Mouse (Mus musculus) midbrain, embryonic 12.5 days (tissue): Measurements from ENCODE around the gene Gfi1b. TPM values are rescaled to one million over a fixed set of nuclear protein-coding genes. Genes with fewer than 3 reads are reported as not detected.

Source experiments
- ATAC-seq: fragments of 200-750 bp; cut with Nextera tagmentation; 2 replicates; pipeline ENCODE4 v1.8.0; 2017; ENCODE audit warnings: low read depth, moderate TSS enrichment, moderate library complexity; ENCODE audit not compliant: low FRiP score
- H3K27ac ChIP-seq: fragments of 300-500 bp; sonication (generic); replicated peaks from 2 replicates; pipeline ENCODE4 v1.5.1; 2016; ENCODE audit warnings: mild to moderate bottlenecking
- H3K27me3 ChIP-seq: fragments of 300-500 bp; sonication (generic); 2 replicates; pipeline ENCODE4 v1.6.1; 2016; ENCODE audit warnings: mild to moderate bottlenecking
- H3K36me3 ChIP-seq: fragments of 300-500 bp; sonication (generic); 2 replicates; pipeline ENCODE4 v1.6.1; 2016
- H3K4me1 ChIP-seq: fragments of 300-500 bp; sonication (generic); 2 replicates; pipeline ENCODE4 v1.6.1; 2016
- H3K4me2 ChIP-seq: fragments of 300-500 bp; sonication (generic); replicated peaks from 2 replicates; pipeline ENCODE4 v1.6.1; 2016; ENCODE audit warnings: mild to moderate bottlenecking, moderate library complexity
- H3K4me3 ChIP-seq: fragments of 300-500 bp; sonication (generic); 2 replicates; pipeline ENCODE4 v1.5.1; 2016; ENCODE audit warnings: mild to moderate bottlenecking
- H3K9ac ChIP-seq: fragments of 300-500 bp; sonication (generic); replicated peaks from 2 replicates; pipeline ENCODE4 v1.6.1; 2016; ENCODE audit warnings: mild to moderate bottlenecking, moderate library complexity
- H3K9me3 ChIP-seq: fragments of 300-500 bp; sonication (generic); 2 replicates; pipeline ENCODE4 v1.6.1; 2016; ENCODE audit warnings: mild to moderate bottlenecking
- WGBS: fragments of 180-500 bp; shearing (Covaris S2); methylation state at CpG from one replicate; pipeline ENCODE4 v1.1.7; 2016; 5-methylcytosine and 5-hydroxymethylcytosine counted together
- polyA plus RNA-seq: library from polyadenylated mRNA; unstranded; fragments of >200 nt; fragmentation: Nextera tagmentation; extraction: Ambion mirVana; gene quantifications from 2 replicates; pipeline ENCODE4 v1.2.1, GENCODE M21; 2016

The Gfi1b gene
- polyA plus RNA-seq, 1 experiment from 2014 or later: 0.80 TPM

DNA sequence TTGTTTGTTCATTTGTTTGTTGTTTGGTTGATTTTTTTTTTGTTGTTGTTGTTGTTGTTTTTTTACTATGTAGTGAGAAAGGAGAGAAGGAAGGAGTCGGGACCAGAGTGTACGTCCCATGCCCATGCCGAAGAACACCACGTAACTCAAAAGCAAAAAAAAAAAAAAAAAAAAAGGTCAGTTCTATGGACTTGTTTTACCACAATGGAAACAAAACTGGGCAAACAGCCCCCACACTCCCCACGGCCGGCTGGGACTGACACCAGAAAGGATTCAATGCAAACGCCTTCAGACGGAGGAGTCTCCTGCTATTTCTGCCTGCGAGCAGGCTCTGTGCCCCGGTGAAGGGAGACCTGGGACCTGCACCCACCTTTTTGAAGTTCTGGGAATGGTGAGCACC is 1.3 kb downstream of the Gfi1b start:
- no peak overlapping the region for H3K9ac ChIP-seq
- no peaks in the 10 kb centered on the region for H3K9me3 ChIP-seq
- WGBS: 68% methylated on average over 10 of the region's 10 CpGs
- H3K27ac ChIP-seq: no peak overlapping the region
- no peak overlapping the region for H3K4me3 ChIP-seq
- peaks cover 32% of the 10 kb centered on the region for H3K27me3 ChIP-seq
- H3K36me3 ChIP-seq: no peaks in the 10 kb centered on the region
- ATAC-seq: no peak
- H3K4me1 ChIP-seq: no peaks in the 10 kb centered on the region
- H3K4me2 ChIP-seq: no peak overlapping the region

DNA sequence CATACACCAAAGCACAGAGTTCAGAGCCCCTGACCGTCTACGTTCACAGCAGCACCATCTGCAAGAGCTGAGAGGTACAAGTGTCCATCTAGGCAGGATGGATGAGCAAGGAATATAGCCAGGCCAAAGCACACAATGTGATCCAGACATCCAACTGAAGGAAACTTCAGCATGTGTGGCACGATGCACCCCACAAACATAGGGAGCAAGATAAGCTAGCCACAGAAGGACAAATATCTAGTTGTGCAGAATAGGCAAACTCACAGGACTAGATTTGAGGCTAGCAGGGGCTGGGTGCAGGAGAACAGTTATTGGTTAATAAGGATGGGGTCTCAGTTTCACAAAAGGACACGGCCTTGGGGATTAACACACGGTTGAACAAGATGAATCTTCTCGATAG is 2.4 kb downstream of the Gfi1b start:
- no peak for ATAC-seq
- 83% methylated on average over 6 of the region's 6 CpGs for WGBS

DNA sequence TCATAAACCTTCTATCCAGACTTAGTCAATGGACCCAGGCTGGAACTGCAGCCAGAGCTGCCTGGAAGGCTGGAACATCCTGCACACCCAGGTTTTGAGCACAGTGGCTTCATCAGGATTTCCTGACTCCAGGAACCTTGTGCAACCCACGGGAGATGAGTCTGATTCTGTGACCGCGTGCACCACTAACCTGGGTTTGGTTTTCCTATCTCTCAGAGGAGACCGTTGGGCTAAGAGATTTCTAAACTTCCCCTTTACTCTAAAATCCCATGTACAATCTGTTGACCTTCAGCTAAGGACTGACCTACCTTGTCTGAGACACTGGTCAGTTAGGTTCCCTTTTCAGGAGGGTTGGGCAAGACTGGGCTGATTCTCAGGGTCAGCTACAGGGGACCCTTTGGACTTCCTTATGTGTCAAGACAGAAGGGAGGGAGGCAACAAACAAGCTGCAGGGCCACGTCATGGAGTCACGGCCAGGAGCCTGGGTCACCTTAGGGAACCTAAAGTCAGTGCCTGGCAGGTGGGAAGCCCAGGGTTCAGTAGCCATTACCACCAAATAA is 2.9 kb downstream of the Gfi1b start:
- 77% methylated on average over 6 of the region's 6 CpGs for WGBS
- Histone ChIP-seq H3K4me1 (no peaks in the 10 kb centered on the region), H3K36me3 (no peaks in the 10 kb centered on the region), H3K27me3 (peaks cover 33% of the 10 kb centered on the region), H3K4me3 (no peak overlapping the region), H3K9ac (no peak overlapping the region), H3K27ac (no peak overlapping the region), H3K4me2 (no peak overlapping the region), H3K9me3 (no peaks in the 10 kb centered on the region)
- ATAC-seq: no peak

More for the DNA sequence above, 2.4 kb downstream of the Gfi1b start:
- H3K27me3 ChIP-seq: peaks cover 32% of the 10 kb centered on the region
- no peak overlapping the region for H3K4me2 ChIP-seq
- H3K36me3 ChIP-seq: no peaks in the 10 kb centered on the region
- no peak overlapping the region for H3K4me3 ChIP-seq
- no peaks in the 10 kb centered on the region for H3K9me3 ChIP-seq
- no peaks in the 10 kb centered on the region for H3K4me1 ChIP-seq
- H3K9ac ChIP-seq: no peak overlapping the region
- H3K27ac ChIP-seq: no peak overlapping the region

DNA sequence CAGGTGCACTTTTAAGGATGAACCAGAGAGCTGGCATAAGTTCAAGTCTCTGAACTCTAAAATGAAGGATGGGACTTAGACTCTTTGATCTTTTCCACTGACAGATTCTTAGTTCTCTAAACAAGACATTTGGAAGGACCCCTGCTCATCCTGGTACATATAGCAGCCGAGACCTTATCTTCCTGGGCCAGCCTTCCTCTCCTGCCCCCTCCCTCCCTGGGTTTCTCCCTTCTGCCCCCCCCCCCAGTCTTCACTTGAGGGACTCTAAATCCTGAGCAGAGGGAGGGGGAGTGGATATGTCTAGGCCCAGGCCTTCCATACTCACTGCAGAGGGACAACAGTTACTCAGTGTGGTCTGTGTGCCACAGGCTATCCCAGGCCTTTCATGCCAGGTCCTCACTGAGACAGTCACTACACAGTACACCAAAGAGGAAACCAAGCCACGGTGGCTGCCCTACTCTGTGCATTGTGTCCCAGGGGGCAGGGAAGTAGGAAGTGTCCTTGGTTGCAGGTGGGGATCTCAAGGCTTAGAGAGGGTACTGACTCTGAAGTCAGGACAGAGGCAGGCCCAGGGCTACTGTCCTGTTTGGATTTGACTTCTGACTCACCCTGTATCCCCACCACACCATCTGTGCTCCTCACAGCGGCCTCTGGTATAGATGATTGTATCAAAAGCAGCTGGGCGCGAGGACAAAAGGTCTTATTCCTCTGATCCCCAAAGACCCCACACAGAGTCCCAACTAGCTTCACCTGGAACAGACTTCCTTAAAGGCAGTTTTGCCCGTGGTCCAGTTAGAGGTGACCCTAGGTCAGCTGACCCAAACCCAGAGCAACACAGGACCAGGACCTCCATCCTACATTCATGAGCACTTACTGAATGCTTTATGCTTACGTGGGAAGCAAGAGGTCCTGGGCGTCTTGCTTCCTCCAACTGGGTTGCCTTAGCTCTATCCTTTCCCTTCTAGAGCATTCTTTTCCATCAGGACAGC is 4.0 kb downstream of the Gfi1b start:
- Histone ChIP-seq H3K27ac (no peak overlapping the region), H3K36me3 (no peaks in the 10 kb centered on the region), H3K4me1 (no peaks in the 10 kb centered on the region), H3K9me3 (no peaks in the 10 kb centered on the region), H3K9ac (no peak overlapping the region), H3K4me2 (no peak overlapping the region), H3K4me3 (no peak overlapping the region), H3K27me3 (peaks cover 29% of the 10 kb centered on the region)
- ATAC-seq: no peak
- whole genome bisulfite sequencing: 78% methylated on average over 8 of the region's 8 CpGs

DNA sequence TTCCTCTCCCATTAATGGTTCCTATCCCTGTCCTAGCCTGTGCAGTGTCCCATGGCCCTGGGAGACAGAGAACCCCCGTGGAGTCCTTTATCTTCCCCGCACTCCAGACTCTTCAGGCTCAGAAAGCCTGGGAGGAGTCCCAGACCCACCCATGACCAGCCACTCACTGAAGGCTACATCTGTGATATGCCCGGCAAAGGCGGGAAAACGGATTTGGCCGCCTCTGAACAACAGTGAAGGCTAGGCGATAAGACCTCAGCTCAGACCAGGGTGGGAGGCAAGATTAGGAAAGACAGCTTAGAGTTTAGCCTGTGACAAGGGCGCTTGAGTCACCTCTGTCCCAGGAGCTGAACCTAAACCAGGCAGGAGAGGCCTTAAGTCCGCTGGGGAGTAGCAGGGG is 4.9 kb downstream of the Gfi1b start:
- no peak for ATAC-seq
- no peak overlapping the region for H3K4me3 ChIP-seq
- no peak overlapping the region for H3K27ac ChIP-seq
- no peak overlapping the region for H3K4me2 ChIP-seq
- no peaks in the 10 kb centered on the region for H3K36me3 ChIP-seq
- WGBS: 78% methylated on average over 9 of the region's 9 CpGs
- no peak overlapping the region for H3K9ac ChIP-seq
- peaks cover 20% of the 10 kb centered on the region for H3K27me3 ChIP-seq
- H3K9me3 ChIP-seq: no peaks in the 10 kb centered on the region
- no peaks in the 10 kb centered on the region for H3K4me1 ChIP-seq

DNA sequence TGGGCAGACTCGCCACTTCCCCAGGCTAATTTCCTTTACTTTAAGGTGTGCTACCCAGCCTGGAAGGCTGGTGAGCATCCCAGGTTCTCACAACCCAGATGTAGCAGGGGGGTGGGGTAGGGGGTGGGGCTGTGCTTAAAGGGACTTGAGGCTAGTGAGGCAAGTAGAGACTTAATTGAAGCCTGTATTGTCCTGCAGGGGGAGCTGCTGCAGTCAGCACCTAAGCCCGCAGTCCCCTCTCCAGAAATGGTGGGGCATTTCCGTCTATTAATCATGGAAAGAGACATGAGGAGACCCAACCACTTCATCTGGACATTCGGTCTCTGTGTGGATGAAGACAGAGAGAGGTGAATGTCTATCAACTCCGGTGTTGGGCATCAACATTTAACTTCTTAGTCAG is 5.4 kb downstream of the Gfi1b start:
- no peak overlapping the region for H3K9ac ChIP-seq
- no peaks in the 10 kb centered on the region for H3K9me3 ChIP-seq
- no peak overlapping the region for H3K4me3 ChIP-seq
- no peaks in the 10 kb centered on the region for H3K36me3 ChIP-seq
- no peak overlapping the region for H3K4me2 ChIP-seq
- peaks cover 15% of the 10 kb centered on the region for H3K27me3 ChIP-seq
- 39% methylated on average over 5 of the region's 5 CpGs for WGBS
- H3K27ac ChIP-seq: no peak overlapping the region
- no peaks in the 10 kb centered on the region for H3K4me1 ChIP-seq
- no peak for ATAC-seq

DNA sequence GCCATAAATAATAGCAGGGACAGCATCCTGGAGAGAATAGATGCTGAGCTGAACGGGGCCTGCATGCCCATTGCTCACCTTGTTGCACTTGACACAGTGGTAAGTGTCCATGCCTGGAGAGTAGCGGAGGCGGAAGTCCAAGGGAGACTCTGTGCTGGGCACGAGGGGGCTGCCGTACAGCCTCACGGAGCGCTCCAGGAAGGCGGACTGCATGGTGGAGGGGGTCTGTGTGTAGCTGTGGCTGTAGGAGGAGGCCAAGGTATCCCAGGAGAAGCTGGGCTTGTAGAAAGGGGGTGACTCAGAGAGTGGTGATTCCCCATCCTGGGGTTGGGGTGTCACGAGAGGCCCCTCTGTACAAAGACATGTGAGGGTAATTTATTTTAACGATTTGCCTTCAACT is 8.2 kb downstream of the Gfi1b start:
- H3K27me3 ChIP-seq: peaks cover 6% of the 10 kb centered on the region
- no peaks in the 10 kb centered on the region for H3K4me1 ChIP-seq
- WGBS: 94% methylated on average over 10 of the region's 10 CpGs
- no peak overlapping the region for H3K4me2 ChIP-seq
- no peak overlapping the region for H3K9ac ChIP-seq
- H3K4me3 ChIP-seq: no peak overlapping the region
- H3K9me3 ChIP-seq: no peaks in the 10 kb centered on the region
- ATAC-seq: no peak
- H3K27ac ChIP-seq: no peak overlapping the region
- H3K36me3 ChIP-seq: no peaks in the 10 kb centered on the region

DNA sequence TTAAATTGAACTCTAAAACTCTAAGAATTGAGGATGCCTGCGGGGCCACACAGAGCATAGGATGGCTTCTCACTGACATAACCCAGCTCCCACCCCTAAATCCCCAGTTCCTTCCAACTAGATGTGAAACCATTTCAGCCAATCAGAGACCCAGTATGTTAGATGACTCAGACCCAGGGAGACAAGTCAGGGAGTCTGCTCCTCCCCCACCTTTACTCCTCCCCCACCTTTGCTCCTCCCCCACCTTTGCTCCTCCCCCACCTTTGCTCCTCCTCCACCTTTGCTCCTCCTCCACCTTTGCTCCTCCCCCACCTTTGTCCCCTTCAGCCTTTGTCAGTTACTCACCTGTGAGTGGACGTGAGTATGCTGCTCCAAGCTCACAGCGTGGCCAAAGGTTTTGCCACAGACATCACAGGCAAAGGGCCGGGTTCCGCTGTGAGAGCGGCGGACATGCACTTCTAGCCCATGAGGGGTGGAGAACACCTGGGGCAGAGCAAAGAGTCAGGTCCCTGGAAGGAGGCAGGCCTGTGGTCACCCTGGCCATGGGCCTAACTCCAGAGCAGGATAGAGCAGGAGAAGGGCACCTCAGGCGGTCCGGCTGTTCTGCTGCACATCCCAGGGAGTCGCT is 9.2 kb downstream of the Gfi1b start:
- H3K36me3 ChIP-seq: no peaks in the 10 kb centered on the region
- H3K4me2 ChIP-seq: no peak overlapping the region
- H3K27me3 ChIP-seq: peaks cover 6% of the 10 kb centered on the region
- no peak for ATAC-seq
- H3K9ac ChIP-seq: no peak overlapping the region
- WGBS: 64% methylated on average over 10 of the region's 10 CpGs
- no peaks in the 10 kb centered on the region for H3K4me1 ChIP-seq
- H3K27ac ChIP-seq: no peak overlapping the region
- H3K4me3 ChIP-seq: no peak overlapping the region
- H3K9me3 ChIP-seq: no peaks in the 10 kb centered on the region

DNA sequence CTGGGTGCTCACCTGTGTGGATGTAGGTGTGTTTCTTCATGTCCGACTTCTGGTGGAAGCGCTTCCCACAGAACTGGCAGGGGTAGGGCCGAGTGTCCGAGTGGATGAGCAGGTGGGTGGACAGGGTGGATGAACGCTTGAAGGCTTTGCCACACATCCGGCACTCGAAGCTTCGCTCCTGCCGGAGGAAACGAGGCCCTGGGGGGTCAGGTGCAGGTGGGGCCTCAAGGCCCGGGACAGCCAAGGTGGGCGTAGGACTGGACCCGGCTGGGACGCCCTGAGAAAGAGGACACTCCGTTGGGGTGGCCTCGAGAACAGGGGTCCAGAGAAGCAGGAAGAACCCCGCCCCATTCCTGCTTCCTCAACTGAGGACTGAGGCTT is 10.4 kb downstream of the Gfi1b start:
- no peak overlapping the region for H3K27ac ChIP-seq

DNA sequence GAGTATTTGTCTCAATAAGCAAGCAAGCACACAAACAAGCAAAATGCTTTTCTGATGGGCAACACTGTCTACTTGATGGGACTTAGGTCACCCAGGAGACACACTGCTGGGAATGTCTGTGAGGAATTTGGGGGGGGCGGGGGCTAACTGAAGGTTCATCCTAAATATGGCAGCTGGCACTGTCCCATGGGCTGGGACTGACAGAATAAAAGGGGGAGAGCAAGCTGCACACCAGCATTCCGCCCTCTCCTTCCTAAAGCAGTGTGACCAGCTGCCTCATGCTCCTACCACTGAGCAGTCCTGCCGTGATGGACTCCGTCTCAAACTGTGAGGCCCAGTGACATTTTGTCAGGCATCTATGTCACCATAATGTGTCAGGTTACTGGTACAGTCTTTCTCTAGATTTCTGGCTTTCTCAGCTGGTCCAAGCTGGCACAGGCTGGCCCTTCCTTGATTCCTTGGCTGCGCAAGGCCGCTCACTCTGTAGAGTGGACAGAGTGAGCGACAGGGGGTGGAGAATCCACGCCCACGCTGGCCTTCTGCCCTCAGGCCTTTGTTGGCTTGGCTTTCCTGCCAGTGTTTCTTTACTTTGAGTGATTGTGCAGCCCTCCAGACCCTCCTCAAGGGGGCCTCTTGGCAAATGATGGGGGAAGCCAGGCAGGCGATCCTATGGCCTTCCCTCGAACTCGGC is 10.9 kb downstream of the Gfi1b start:
- 68% methylated on average over 12 of the region's 12 CpGs for WGBS
- no peaks in the 10 kb centered on the region for H3K4me1 ChIP-seq
- H3K36me3 ChIP-seq: no peaks in the 10 kb centered on the region

More for the DNA sequence above, 10.4 kb downstream of the Gfi1b start:
- peaks cover 6% of the 10 kb centered on the region for H3K27me3 ChIP-seq
- H3K4me1 ChIP-seq: no peaks in the 10 kb centered on the region
- H3K9me3 ChIP-seq: no peaks in the 10 kb centered on the region
- H3K4me3 ChIP-seq: no peak overlapping the region
- no peaks in the 10 kb centered on the region for H3K36me3 ChIP-seq
- 85% methylated on average over 17 of the region's 17 CpGs for WGBS
- H3K9ac ChIP-seq: no peak overlapping the region
- no peak for ATAC-seq
- H3K4me2 ChIP-seq: no peak overlapping the region

DNA sequence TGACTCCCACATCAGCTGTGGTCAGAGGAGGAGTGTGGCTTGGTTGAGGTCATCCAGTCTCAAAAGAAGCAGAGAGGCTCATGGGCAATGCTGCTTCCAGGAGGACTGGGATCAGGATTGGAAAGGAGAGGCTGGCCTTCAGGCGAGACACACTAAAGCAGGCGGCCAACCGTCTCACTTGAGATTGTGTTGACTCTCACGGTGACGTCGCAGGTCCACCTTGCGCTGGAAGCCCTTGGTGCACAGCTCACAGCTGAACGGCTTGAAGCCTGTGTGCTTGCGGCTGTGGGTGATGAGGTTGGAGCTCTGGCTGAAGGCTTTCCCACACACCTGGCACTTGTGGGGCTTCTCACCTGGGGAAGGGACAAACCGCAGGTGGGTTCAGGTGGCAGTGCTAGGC is 11.9 kb downstream of the Gfi1b start:
- peaks cover 6% of the 10 kb centered on the region for H3K27me3 ChIP-seq
- no peak overlapping the region for H3K9ac ChIP-seq
- H3K27ac ChIP-seq: no peak overlapping the region
- no peak for ATAC-seq
- WGBS: 93% methylated on average over 10 of the region's 10 CpGs
- no peak overlapping the region for H3K4me2 ChIP-seq
- H3K4me1 ChIP-seq: no peaks in the 10 kb centered on the region
- no peak overlapping the region for H3K4me3 ChIP-seq
- H3K36me3 ChIP-seq: no peaks in the 10 kb centered on the region
- H3K9me3 ChIP-seq: no peaks in the 10 kb centered on the region

More for the DNA sequence above, 10.9 kb downstream of the Gfi1b start:
- Histone ChIP-seq H3K4me3 (no peak overlapping the region), H3K27me3 (peaks cover 6% of the 10 kb centered on the region), H3K4me2 (no peak overlapping the region), H3K9me3 (no peaks in the 10 kb centered on the region), H3K27ac (no peak overlapping the region), H3K9ac (no peak overlapping the region)
- ATAC-seq: no peak
